Mouse (Mus musculus) heart, embryonic 10.5 days (tissue): ENCODE measurements around the gene Selplg. TPM values are rescaled to one million over a fixed set of nuclear protein-coding genes. Genes with fewer than 3 reads are reported as not detected.

Experiments used
- DNase-seq: peaks from one replicate; pipeline ENCODE4 v3.0.0-alpha.2; 2017; ENCODE audit warnings: low spot score
- H3K27ac ChIP-seq: fragments of 300-500 bp; sonication (generic); 2 replicates; pipeline ENCODE4 v1.5.1; 2016; ENCODE audit warnings: mild to moderate bottlenecking
- H3K27me3 ChIP-seq: fragments of 300-500 bp; sonication (generic); 2 replicates; pipeline ENCODE4 v1.6.1; 2016; ENCODE audit warnings: mild to moderate bottlenecking; ENCODE audit not compliant: poor library complexity, insufficient read depth, severe bottlenecking
- H3K36me3 ChIP-seq: fragments of 300-500 bp; sonication (generic); 2 replicates; pipeline ENCODE4 v1.6.1; 2016; ENCODE audit warnings: mild to moderate bottlenecking, moderate library complexity
- H3K4me1 ChIP-seq: fragments of 300-500 bp; sonication (generic); 2 replicates; pipeline ENCODE4 v1.6.1; 2016; ENCODE audit warnings: mild to moderate bottlenecking
- H3K4me3 ChIP-seq: fragments of 300-500 bp; sonication (generic); 2 replicates; pipeline ENCODE4 v1.5.1; 2016; ENCODE audit warnings: mild to moderate bottlenecking, moderate library complexity
- H3K9me3 ChIP-seq: fragments of 300-500 bp; sonication (generic); 2 replicates; pipeline ENCODE4 v1.6.1; 2016; ENCODE audit warnings: mild to moderate bottlenecking, moderate library complexity
- WGBS: fragments of 180-500 bp; shearing (Covaris S2); methylation state at CpG from one replicate; pipeline ENCODE4 v1.1.7; 2016; 5-methylcytosine and 5-hydroxymethylcytosine counted together
- polyA plus RNA-seq: library from polyadenylated mRNA; unstranded; fragments of >200 nt; fragmentation: Nextera tagmentation; extraction: Ambion mirVana; gene quantifications from 2 replicates; pipeline ENCODE4 v1.2.1, GENCODE M21; 2016

The Selplg gene
- polyA plus RNA-seq = 0.64 and 1.3 TPM in 2 replicates

DNA sequence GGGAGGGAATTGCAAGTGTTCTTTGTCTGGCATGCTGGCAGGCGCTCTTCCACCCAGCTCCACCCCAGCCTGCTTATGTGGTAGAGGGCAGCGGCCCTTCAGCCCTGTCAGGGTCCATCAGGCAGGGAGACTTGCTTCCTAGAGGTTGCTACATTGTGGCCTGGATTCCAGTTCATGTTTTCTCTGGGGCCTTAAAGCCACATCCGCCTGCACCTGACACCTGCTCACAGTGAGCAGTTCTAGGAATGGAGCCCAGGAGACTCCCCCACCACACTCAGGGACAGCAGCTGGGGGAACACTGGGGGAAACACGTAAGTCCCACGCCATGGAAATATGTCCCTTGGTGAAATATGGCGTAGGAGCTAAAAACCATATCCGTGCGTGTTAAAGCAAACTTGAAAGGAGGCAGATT is at the start of gene Selplg:
TSS of gene Selplg (minus strand) at position 155 of the 412 bp plus-strand sequence.
- Histone ChIP-seq H3K4me1 (peaks cover 18% of the 10 kb centered on the region), H3K36me3 (no peaks in the 10 kb centered on the region), H3K9me3 (no peaks in the 10 kb centered on the region), H3K4me3 (no peak within 1 kb of the TSS), H3K27me3 (no peaks in the 10 kb centered on the region), H3K27ac (no peak within 1 kb of the TSS)
- no peak for DNase-seq
- 47% methylated on average over 8 of the region's 8 CpGs for WGBS

DNA sequence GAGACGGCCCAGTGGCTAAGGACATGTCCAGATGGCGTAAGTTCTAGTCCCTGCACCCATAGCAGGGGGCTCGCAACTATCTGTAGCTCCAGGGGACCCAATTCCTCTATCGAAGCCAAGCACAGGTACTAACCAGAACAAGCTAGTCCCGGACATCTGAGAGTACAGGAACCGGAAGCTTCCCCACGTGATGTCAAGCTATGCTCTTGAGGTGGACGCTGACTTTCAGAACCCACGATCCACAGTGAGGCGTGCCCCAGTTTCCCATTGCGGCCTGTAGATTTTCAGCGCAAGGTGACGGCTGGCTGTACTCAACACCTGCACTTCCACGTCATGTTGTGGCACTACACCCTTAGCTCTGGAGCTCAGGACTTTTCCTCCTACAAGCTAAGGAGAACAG is 48.7 kb upstream of the Selplg start:
- Histone ChIP-seq H3K27ac (no peak overlapping the region), H3K9me3 (no peaks in the 10 kb centered on the region), H3K27me3 (no peaks in the 10 kb centered on the region), H3K4me1 (peaks cover 78% of the 10 kb centered on the region), H3K36me3 (peaks cover 55% of the 10 kb centered on the region), H3K4me3 (no peak overlapping the region)
- 93% methylated on average over 14 of the region's 14 CpGs for WGBS
- no peak for DNase-seq

DNA sequence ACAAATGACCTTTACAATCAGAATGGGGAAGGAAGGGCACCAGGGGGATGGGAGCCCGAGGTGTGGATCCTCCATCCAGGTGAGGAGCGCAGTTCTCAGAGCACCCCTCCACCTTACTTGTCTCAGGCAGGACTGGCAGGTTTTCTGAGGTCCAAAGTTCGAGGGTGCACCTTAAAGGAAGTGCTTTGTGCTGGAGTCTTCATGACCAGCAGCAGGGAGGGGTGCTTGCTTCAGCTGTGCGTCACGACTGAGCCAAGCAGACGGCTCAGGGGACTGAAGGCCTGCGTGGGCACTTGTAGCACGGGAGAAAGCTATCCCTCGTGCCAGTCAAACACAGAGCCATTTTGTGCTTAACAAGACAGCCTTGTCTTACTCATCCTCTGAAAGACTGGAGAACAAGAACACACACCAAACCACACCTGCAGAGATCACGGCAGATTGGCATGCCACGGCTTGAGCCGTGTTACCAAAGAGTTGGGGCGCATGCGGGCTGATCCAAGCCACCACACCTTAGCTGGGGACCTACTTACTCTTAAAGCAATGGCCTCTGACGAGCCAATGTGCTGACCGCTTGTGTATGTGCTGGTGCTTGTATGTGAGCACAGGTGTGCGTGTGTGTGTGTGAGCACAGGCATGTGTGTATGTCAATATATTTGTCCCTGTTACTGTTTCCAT is 46.6 kb upstream of the Selplg start:
- no peak overlapping the region for H3K4me3 ChIP-seq
- 89% methylated on average over 17 of the region's 17 CpGs for WGBS

DNA sequence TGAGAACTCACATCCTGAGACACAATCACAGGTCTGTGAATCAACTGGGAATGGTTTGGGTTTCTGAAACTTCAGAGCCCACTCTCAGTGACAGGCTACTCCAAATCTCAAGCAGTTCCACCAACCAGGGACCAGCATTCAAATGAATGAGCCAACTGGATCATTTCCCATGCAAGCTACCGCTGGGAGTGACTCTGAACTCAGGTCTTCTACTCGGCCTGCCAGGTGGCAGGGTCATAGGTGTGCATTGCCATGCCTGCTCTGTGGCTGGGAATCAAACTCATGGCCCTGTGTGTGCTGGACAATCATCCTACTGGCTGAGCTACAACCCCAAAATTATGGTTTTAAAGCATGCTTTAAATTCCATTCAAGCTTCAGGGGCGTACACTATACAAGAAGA is 45.1 kb upstream of the Selplg start:
- Histone ChIP-seq H3K4me1 (peaks cover 80% of the 10 kb centered on the region), H3K36me3 (peaks cover 67% of the 10 kb centered on the region), H3K9me3 (no peaks in the 10 kb centered on the region), H3K4me3 (no peak overlapping the region), H3K27ac (no peak overlapping the region), H3K27me3 (no peaks in the 10 kb centered on the region)
- WGBS = 67% methylated on average over 3 of the region's 3 CpGs
- DNase-seq = no peak

More for the DNA sequence above, 46.6 kb upstream of the Selplg start:
- peaks cover 67% of the 10 kb centered on the region for H3K36me3 ChIP-seq
- H3K27me3 ChIP-seq = no peaks in the 10 kb centered on the region
- no peaks in the 10 kb centered on the region for H3K9me3 ChIP-seq
- H3K27ac ChIP-seq = 0 out of 2 replicates have a peak overlapping the region, but pooled peaks have one; percentile 9
- H3K4me1 ChIP-seq = peaks cover 79% of the 10 kb centered on the region
- no peak for DNase-seq

DNA sequence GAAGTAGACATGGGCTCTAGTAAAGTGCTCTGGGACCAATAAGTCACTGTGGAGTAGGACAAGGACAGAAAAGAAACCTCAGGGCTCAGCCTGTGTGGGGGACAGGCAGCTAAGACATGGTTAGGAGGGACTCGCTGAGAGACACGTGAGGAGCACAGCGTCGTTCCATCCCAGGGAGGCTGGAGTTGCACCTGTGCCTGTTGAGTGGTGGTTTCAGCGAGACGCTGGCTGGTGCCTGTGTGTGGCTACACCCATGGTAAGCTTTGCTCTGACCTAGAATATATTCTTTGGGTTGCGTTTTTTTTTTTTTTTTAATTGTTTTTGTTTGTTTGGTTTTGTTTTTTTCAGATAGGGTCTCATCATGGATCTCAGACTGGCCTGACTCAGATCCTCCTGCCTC is 43.7 kb upstream of the Selplg start:
- peak overlapping the region; percentile 72; the same call in 1 of the 2 replicates for H3K27ac ChIP-seq
- no peak overlapping the region for H3K4me3 ChIP-seq
- 87% methylated on average over 7 of the region's 7 CpGs for WGBS
- H3K27me3 ChIP-seq = no peaks in the 10 kb centered on the region
- no peaks in the 10 kb centered on the region for H3K9me3 ChIP-seq
- H3K36me3 ChIP-seq = peaks cover 57% of the 10 kb centered on the region
- peaks cover 80% of the 10 kb centered on the region for H3K4me1 ChIP-seq
- DNase-seq = no peak

DNA sequence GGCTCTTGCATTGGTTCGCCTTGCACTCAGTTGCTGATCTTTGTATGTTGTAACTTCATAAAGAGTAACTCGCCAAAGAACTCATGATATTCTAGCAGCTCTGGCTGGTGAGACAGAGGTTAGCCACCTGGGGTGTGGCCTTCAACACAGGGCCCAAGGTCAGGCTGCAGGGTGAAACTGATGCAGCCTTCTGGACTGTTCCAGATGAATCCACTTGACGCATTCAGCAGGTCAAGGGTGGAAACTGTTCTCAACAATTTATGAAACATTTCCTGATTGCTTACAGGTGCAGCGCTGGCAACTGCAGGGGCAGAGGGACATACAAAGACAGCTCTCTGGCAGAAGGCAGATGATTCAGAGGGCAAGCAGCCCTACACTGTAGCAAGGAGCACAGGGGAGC is 43.2 kb upstream of the Selplg start:
- Histone ChIP-seq H3K36me3 (peaks cover 52% of the 10 kb centered on the region), H3K27me3 (no peaks in the 10 kb centered on the region), H3K4me1 (peaks cover 80% of the 10 kb centered on the region), H3K4me3 (no peak overlapping the region), H3K27ac (peak overlapping the region; percentile 72; the same call in 1 of the 2 replicates), H3K9me3 (no peaks in the 10 kb centered on the region)
- no peak for DNase-seq
- 88% methylated on average over 4 of the region's 4 CpGs for WGBS

DNA sequence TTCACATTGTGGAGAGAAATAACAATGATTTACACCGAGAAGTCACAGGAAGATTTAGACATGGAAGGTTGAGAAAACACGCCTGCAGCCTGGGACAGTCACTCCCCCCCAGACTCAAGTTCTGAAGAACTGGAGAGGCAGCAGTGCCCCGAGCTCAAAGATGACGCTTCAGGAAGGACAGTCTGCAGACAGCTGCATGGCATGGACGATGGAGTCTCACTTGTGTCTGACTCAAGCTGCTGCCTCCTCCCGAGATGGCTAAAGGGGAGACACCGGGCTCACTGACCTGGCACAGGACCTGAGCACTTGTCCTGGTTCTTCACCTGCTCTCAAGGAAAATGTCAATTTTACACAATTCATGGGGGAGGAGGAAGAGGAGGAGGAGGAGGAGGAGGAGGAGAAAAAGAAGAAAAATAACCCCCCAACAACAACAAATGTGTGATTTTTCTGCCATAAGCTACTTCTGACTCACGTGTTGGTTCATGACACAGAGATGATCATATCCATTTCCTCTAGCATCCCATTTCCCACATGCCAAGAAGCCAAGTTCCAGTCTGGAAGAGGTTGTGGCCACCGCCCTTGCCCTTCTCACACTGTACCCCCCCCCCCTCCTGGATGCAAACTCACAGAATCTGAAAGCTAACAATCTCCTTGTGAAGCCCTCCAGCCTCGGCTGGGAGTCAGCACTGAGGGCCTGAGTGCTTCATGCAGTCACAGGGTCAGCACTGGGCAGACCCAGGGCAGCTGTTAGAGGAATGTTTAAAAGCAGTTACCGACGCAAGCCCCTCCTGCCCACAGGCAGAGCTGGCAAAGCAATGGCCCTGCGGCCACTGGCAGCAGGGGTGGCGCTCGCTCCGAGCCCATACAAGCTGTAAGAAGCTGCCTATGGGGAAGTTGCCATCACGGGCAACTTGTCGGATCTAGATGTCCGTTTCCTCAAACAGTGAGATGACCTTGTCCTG is 41.9 kb upstream of the Selplg start:
- Histone ChIP-seq H3K9me3 (no peaks in the 10 kb centered on the region), H3K27ac (peak overlapping the region; percentile 93), H3K4me1 (peaks cover 86% of the 10 kb centered on the region), H3K4me3 (peak overlapping the region; percentile 49), H3K27me3 (no peaks in the 10 kb centered on the region), H3K36me3 (peaks cover 40% of the 10 kb centered on the region)
- 59% methylated on average over 19 of the region's 19 CpGs for WGBS
- DNase-seq = no peak

DNA sequence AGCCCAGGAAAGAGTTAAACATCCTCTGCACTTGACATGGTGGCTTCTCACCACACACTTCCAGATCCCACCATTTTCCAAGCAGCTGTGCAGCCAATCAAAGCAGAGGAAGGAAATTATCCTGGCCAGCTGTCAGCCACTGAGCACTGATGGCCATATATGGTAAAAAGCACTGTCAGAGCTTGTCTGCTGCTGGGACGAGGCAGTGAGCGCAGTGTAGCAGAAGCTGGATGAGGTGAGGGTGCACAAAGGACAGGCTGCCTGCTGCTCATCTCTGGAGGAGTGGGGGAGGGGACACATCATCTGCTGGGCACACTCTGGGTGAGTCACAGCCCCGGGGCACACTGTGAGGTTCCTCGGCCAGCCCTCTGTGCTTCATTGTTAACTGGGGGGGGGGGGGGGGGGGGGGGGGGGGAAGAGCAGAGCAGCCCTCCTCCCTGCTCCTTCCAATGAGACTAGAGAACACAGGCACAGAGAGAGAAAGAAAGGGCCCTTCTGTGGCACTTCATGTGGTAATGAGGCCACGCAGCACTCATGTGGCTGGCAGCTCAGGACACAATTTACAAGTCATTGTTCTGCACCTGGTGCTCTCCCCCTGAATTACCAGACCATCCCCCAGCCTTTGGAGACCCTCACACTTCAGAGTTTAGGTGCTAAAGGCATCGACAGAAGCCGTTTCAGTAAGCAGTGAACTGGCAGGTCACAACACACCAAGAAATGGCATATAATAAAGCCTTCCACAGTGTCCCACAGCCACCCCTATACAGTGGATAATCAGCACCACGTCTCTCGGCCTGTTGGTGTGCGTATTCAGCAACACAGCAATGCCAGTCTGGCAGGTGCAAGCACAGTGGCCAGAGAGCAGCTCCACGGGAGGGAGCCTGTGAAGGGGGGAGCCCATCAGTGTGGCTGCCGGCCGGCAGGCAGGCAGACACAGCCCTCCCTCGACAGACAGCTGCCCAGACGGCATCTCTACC is 40.8 kb upstream of the Selplg start:
- peak; percentile 95 for DNase-seq
- Histone ChIP-seq H3K4me1 (peaks cover 86% of the 10 kb centered on the region), H3K27ac (peak overlapping the region; percentile 93), H3K27me3 (no peaks in the 10 kb centered on the region), H3K4me3 (peak overlapping the region; percentile 49), H3K36me3 (peaks cover 33% of the 10 kb centered on the region), H3K9me3 (no peaks in the 10 kb centered on the region)
- WGBS = 8% methylated on average over 13 of the region's 15 CpGs

DNA sequence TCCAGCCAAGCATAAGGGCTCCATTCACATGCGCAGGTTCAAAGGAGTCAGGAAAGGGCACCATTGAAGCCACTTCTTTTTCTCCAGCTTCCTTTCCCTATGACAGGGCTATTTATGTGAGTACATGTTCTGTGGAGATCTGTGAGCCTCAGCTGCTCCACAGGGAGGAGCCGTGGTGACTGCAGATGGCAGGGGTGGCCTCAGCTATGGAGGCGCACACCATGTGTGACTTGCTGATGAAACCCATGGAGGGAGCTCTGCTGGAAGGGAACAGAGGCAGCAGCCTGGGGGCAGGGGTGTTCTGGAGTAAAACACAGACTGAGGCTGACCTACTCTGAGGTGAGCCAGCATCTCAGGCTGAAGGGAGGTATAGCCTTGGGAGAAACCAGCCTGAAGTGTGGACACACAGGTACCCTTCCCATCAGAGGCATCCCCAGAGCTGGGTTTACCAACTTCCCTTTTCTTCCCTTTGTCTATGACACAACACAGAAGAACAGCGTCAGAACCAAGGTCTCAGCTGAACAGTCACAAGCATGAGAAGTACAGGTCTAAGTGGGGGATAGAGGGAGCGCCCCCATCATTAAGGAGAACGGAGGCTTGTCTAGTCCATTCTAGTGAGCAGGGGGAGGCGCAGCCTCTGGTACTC is 39.6 kb upstream of the Selplg start:
- peaks cover 21% of the 10 kb centered on the region for H3K36me3 ChIP-seq
- peak overlapping the region; percentile 93 for H3K27ac ChIP-seq
- H3K4me1 ChIP-seq = peaks cover 84% of the 10 kb centered on the region
- DNase-seq = no peak
- no peak overlapping the region; the same call in 1 of the 2 replicates for H3K4me3 ChIP-seq
- no peaks in the 10 kb centered on the region for H3K27me3 ChIP-seq
- 71% methylated on average over 7 of the region's 7 CpGs for WGBS
- H3K9me3 ChIP-seq = no peaks in the 10 kb centered on the region

DNA sequence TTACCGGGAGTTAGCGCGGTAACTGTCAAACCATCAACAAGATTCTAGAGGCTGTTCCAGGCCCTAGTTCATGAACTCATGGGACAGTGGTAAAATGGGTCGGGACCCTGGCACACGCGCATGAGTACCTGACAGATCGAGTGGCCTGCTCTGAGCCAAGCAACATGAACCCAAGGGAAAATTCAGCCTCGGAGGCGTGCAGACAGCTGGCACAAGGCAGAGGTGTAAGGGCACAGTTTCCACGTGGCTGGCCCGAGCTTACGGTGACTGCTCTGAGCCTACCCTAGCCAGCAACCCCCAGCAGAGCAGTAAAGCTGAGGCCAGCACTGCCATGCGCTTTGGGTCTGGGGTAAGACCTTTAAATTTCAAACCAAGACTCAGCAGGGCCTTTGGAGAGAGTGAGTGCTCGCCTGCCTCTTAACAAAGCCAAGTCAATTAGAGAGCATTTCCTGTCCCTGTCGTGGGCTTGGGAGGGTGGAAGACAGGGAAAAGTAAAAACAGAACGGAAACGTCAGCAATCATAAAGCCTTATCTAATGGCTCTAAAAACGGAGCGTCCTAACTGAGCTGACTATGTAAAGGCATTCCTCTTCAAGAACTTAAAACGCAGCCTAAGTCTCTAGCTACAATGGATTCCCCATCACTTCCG is 38.1 kb upstream of the Selplg start:
- DNase-seq = no peak
- Histone ChIP-seq H3K27ac (peak overlapping the region; percentile 93), H3K27me3 (no peaks in the 10 kb centered on the region), H3K9me3 (no peaks in the 10 kb centered on the region), H3K4me1 (peaks cover 78% of the 10 kb centered on the region), H3K4me3 (no peak overlapping the region), H3K36me3 (peaks cover 7% of the 10 kb centered on the region)
- WGBS = 43% methylated on average over 21 of the region's 21 CpGs

DNA sequence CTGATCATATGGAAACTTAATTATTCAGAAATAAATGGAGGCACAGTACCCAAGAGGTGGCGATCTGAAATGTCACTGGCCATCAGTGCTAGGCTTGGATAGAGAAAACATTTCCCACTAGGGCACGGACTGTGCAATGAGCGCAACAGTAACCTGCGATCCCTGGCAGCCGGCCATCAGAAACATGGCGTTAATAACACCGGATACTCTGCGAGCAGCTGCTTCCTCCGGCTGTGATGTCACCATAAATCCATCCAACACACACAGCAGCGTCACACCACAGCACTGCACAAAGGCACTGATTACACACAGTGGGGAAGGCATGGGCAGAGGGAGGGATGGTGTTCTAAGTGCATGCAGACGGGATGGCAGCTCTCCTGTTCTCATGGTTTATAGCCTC is 36.7 kb upstream of the Selplg start:
- H3K27ac ChIP-seq = 0 out of 2 replicates have a peak overlapping the region, but pooled peaks have one; percentile 6
- DNase-seq = no peak

More for the DNA sequence above, 36.7 kb upstream of the Selplg start:
- Histone ChIP-seq H3K4me1 (peaks cover 67% of the 10 kb centered on the region), H3K4me3 (no peak overlapping the region), H3K9me3 (no peaks in the 10 kb centered on the region), H3K36me3 (peaks cover 15% of the 10 kb centered on the region), H3K27me3 (no peaks in the 10 kb centered on the region)
- 76% methylated on average over 11 of the region's 11 CpGs for WGBS
